Mouse (Mus musculus) adrenal gland, adult 2 months (tissue): ENCODE measurements around the gene Capn5. TPM values are rescaled to one million over a fixed set of nuclear protein-coding genes. Genes with fewer than 3 reads are reported as not detected.

Experiments used
- DNase-seq: peaks from one replicate; pipeline ENCODE4 v3.0.0; 2021
- polyA plus RNA-seq: library from polyadenylated mRNA; depleted of rRNA; stranded (reverse); fragments of >200 nt; gene quantifications from 2 replicates; pipeline ENCODE4 v1.2.3, GENCODE M21; 2012
- total RNA-seq, 2 experiments: library from RNA; stranded (reverse); gene quantifications; 2 replicates each; pipeline ENCODE4 v1.2.3; 2021

The Capn5 gene
- total and polyA plus RNA-seq, 3 experiments: 4.1 to 8.4 (median 6.1) TPM

GRCm38 (mm10) chr7:98176322-98177070, 1.6 kb downstream of the Capn5 start:
- DNase-seq: no peak

- DNase-seq: no peak
Observed at GRCm38 (mm10) chr7:98174883-98175755, 3.0 kb downstream of the Capn5 start.

- no peak for DNase-seq
Observed at GRCm38 (mm10) chr7:98173408-98173807, 4.7 kb downstream of the Capn5 start.

- no peak for DNase-seq
Observed at GRCm38 (mm10) chr7:98172661-98173060, 5.4 kb downstream of the Capn5 start.

- no peak for DNase-seq
Observed at GRCm38 (mm10) chr7:98171141-98172073, 6.7 kb downstream of the Capn5 start.

- DNase-seq: no peak
Observed at GRCm38 (mm10) chr7:98164999-98165528, 13.0 kb downstream of the Capn5 start.

GRCm38 (mm10) chr7:98164382-98164998, 13.6 kb downstream of the Capn5 start:
- no peak for DNase-seq

GRCm38 (mm10) chr7:98163700-98164099, 14.4 kb downstream of the Capn5 start:
- DNase-seq: no peak

- DNase-seq: no peak
Observed at GRCm38 (mm10) chr7:98162239-98162638, 15.8 kb downstream of the Capn5 start.

GRCm38 (mm10) chr7:98160041-98160740, 17.9 kb downstream of the Capn5 start:
- DNase-seq: no peak

- no peak for DNase-seq
Observed at GRCm38 (mm10) chr7:98158481-98158880, 19.6 kb downstream of the Capn5 start.

- DNase-seq: no peak
Observed at GRCm38 (mm10) chr7:98157636-98158332, 20.3 kb downstream of the Capn5 start.

GRCm38 (mm10) chr7:98156280-98156665, 21.8 kb downstream of the Capn5 start:
- DNase-seq: peak; percentile 73

GRCm38 (mm10) chr7:98155546-98156279, 22.4 kb downstream of the Capn5 start:
- DNase-seq: peak; percentile 81

- no peak for DNase-seq
Observed at GRCm38 (mm10) chr7:98153892-98154291, 24.2 kb downstream of the Capn5 start.

- no peak for DNase-seq
Observed at GRCm38 (mm10) chr7:98153345-98153744, 24.7 kb downstream of the Capn5 start.

GRCm38 (mm10) chr7:98152400-98152799, 25.7 kb downstream of the Capn5 start:
- DNase-seq: no peak

GRCm38 (mm10) chr7:98150525-98150924, 27.5 kb downstream of the Capn5 start:
- peak; percentile 59 for DNase-seq

- no peak for DNase-seq
Observed at GRCm38 (mm10) chr7:98149802-98150201, 28.3 kb downstream of the Capn5 start.
